Mouse (Mus musculus): ENCODE results near the gene Sh2d7.

DNA sequence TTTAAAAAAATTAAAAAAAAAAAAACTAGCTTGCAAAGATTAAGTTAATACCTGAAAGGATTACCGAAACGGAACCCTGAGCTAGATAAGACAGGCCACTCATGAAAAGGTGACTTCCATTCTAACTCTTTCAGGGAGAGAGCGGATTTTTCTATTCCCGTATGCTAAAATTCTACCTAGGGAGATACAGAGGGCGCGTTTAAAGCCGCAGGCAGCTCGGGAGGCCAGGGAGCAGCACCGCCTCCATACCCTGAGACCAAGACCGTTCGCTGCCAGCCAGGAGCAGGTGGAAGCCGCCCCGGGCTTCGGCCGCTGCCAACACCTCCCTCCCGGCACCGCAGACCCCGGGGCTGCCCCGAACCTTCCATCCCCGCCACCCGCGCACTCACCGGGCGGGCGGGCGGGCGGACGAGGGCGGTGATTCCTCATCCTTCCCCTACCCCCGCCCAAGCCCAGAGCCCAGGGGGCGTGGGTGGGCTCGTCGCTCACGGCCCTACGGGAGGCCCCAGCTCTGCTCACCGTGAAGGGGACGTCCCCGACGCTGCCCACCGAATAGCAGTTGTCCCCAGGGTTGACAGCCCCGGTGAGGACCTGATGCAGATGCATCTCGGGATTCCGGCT lies 37.8 kb upstream of the Sh2d7 start:
- TF ChIP-seq POLR2A (IDR thresholded peaks at IDR 0.05; ENCODE audit: low read depth, low read length) (no peak), CTCF (IDR thresholded peaks at IDR 0.05; ENCODE audit: borderline replicate concordance, insufficient read depth, low read length) (no peak)

All from embryonic fibroblast, embryonic 13.5 days (primary cell).